Mouse (Mus musculus): ENCODE data around the gene Smim13.

DNA sequence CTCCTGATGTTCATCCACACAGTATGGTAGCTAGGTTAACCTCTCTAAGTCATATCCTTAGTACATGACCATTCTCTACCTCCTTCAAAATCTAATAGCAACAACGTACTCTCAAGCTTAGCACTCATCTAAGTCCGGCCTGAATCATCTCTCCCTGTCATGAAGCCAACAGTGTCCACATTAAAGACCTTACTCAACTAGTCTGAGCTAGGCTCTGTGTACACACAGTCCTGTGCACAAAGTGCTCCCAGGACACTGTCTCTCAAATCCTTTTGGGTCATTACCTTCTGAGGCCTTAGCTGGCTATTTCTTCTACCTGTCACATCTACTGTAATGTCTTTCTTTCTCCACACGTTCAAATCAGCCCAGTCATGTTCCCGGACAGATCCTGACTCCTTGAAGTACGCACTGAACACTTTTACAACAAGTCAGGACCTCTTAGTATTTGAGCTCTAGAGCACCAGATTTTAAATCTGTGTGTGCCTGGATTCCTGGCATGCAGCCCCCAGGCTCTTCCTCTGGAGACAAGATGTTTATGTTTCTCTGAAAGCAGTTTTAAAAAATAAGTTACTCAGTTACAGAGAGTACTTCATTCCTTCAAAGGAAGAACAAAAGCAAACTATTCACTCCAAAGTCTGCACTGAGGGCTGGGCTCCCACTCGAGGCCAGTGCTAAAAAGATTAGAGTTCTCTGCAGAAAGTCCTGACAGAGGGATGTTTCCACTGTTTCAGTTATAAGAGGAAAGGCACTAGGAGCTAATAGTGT, 36.9 kb upstream of the Smim13 start:
- no peak for TF ChIP-seq POLR2A (IDR thresholded peaks at IDR 0.05; ENCODE audit: borderline replicate concordance, extremely low read depth, low read depth, low read length)
- no peak for TF ChIP-seq CTCF (IDR thresholded peaks at IDR 0.05; ENCODE audit: insufficient read depth, low read length)

All from lung, adult 2 months (tissue).